Mouse (Mus musculus) lung, postnatal 0 days (tissue): ENCODE measurements around the gene Gm48552.

Experiments
- CTCF ChIP-seq: IDR thresholded peaks from 2 replicates; pipeline ENCODE4 v1.5.1; 2016; ENCODE audit warnings: antibody characterized with exemption, mild to moderate bottlenecking
- EP300 ChIP-seq: IDR thresholded peaks from 2 replicates; pipeline ENCODE4 v1.6.1; 2016; ENCODE audit warnings: antibody characterized with exemption, mild to moderate bottlenecking, control low read depth

GRCm38 (mm10) chr10:81404082-81404481 is 15.3 kb downstream of the Gm48552 start:
- no peak for TF ChIP-seq CTCF
- TF ChIP-seq EP300: no peak
